Mouse (Mus musculus): Measurements from ENCODE around the gene Mctp1.

GRCm38 (mm10) chr13:77045375-77045774 lies 661.0 kb downstream of the Mctp1 start:
- no peak for TF ChIP-seq CTCF (IDR thresholded peaks at IDR 0.05; ENCODE audit: low read depth, low read length)
- no peak for TF ChIP-seq POLR2A (IDR thresholded peaks at IDR 0.05; ENCODE audit: borderline replicate concordance, low read depth, low read length)
